Mouse (Mus musculus): ENCODE measurements around the gene Hlcs.

The Hlcs gene

DNA sequence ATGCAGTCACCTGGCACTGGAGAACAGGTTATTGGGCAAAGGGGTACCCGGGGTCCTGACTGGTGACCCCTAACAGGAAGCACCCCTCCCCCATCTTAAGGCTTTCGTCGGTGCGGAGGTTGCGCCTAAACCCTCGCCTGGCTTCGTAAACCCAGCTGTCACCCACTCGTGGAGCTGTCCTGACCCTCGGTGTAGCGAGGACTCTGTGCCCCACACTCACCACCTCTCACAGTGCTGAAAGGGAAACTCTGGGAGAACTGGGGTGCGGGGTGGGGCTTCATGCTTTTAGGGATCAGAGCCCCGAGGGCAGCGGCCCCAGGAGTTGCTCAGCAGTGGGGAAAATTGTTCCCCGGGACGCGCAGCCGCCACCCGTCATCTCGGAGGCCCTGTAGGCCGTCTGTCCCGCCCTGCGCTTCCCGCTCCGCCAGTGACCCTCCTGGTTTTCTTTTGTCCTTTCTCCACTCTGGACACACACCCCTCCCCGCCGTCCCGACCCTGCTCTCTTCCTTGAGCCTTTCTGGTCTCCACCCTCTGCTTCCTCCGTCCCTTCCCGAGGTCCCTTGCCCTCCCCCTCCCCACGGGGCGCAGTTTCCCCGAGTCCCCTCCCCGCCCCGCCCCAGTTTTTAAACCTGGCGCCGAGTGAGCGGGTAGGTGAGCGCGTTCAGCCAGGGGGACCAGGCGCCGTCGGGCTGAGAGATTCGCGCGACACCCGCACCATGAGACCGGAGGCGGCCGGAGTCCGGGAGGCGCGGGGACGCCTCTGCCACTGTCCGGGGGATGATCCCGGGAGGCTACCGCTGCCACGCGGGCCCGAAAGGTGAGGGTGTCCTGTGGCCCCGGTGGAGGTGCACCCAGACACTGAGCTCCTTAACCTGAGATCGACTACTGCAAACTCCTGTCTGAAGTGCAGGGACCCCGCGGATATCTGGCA, 14.7 kb upstream of the Hlcs start, which contains the start of gene Ripply3:
Ripply3 (plus strand) TSS at position 640 of the 931 bp plus-strand sequence.
- DNase-seq: no peak

GRCm38 (mm10) chr16:94326008-94326407, 12.6 kb upstream of the Hlcs start:
- DNase-seq: no peak

- DNase-seq: no peak
Measured at GRCm38 (mm10) chr16:94323681-94324080, 10.3 kb upstream of the Hlcs start.

GRCm38 (mm10) chr16:94320223-94320622, 6.9 kb upstream of the Hlcs start:
- DNase-seq: no peak

GRCm38 (mm10) chr16:94317752-94318151, 4.4 kb upstream of the Hlcs start:
- no peak for DNase-seq

DNA sequence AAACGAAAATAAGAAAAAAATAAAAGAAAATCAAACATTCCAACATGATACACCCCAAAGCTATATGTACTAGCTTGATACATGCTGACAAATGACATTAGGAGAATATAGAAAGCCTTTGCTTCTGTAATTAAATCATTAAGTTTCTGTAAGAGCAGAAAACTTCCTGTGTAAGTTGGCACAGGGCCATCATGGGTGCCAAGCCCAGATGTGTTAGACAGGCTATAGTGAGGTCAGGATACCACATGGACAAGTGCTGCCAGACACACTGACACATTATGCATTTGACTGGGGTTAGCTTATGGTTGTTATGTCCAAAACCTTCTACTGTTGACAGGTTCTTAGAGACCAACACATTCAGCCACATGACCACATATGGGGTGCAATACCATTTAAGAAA, 1.8 kb upstream of the Hlcs start:
- DNase-seq: no peak

DNA sequence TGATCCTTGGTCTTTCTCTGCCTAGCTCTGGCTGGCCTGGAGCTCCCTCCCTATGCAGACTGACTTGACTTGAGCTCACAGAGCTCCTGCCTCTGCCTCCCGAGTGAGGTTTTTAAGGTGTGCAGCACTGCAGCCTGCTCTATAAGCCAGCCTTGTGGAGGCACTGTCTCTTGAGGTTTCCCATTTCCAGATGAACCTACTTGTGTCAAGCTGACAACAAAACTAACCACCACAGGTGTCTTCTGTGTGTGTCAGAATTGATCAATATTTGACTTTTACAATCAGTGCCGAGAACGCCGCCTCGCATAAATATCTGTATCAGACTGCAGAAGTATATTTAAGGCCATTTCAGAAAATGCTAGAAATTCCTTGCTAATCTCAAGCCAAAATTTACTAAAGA, 1.3 kb upstream of the Hlcs start:
- no peak for DNase-seq

- peak; percentile 91 to 94 for DNase-seq
Measured at GRCm38 (mm10) chr16:94312663-94313228, 625 bp downstream of the Hlcs start.

GRCm38 (mm10) chr16:94311931-94312330, 1.4 kb downstream of the Hlcs start:
- no peak for DNase-seq

DNA sequence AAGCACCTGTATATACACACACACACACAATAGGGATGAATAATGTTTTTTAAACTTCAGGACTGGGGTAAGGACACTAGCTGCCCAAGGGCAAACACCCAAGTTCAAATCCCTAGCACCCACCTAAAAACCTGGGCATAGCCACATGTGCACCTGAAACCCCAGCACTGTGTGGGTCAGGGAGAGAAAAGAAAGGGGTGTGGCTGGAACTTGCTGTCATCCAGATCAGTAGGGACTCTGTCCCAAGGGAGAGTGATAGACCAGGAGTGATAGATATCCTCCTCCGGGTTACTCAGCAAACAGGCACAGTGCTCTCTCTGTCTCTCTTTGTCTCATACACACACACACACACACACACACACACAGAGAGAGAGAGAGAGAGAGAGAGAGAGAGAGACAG, 2.0 kb downstream of the Hlcs start:
- DNase-seq: no peak

GRCm38 (mm10) chr16:94309025-94309424, 4.3 kb downstream of the Hlcs start:
- DNase-seq: peak in 1 of 2 experiments; percentile 28

DNA sequence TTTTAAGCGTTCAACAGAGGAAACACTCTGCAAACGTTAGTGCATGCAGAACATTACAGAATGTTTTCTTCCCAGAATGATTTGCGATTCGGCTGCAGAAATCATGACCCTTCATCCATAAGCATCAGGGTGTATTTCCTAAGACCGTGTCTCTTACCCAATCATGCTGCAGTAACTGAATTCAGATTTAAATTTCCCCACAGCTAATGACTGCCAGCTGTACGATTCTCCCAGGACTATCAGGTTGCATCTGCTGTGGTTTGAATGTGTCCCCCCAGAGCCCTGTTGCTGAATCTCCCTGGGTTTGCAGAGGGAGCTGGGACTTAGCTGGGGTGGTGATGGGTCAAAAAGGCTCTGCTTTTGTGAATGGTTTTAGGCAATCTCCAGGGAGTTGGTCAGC, 5.4 kb downstream of the Hlcs start:
- no peak for DNase-seq

GRCm38 (mm10) chr16:94307526-94307925, 5.8 kb downstream of the Hlcs start:
- DNase-seq: peak; percentile 67 to 69

GRCm38 (mm10) chr16:94303203-94303535, 10.2 kb downstream of the Hlcs start:
- no peak for DNase-seq

GRCm38 (mm10) chr16:94302274-94303202, 10.8 kb downstream of the Hlcs start:
- peak; percentile 83 to 84 for DNase-seq

- peak in 1 of 2 experiments; percentile 35 for DNase-seq
Measured at GRCm38 (mm10) chr16:94301696-94302095, 11.7 kb downstream of the Hlcs start.

GRCm38 (mm10) chr16:94301194-94301593, 12.2 kb downstream of the Hlcs start:
- no peak for DNase-seq

GRCm38 (mm10) chr16:94299210-94299609, 14.2 kb downstream of the Hlcs start:
- DNase-seq: no peak

- DNase-seq: no peak
Measured at GRCm38 (mm10) chr16:94298081-94298480, 15.3 kb downstream of the Hlcs start.

GRCm38 (mm10) chr16:94291141-94291540, 22.2 kb downstream of the Hlcs start:
- no peak for DNase-seq

GRCm38 (mm10) chr16:94290073-94290999, 23.0 kb downstream of the Hlcs start:
- peak; percentile 91 to 93 for DNase-seq

All from cerebellum, adult 18-20 months (tissue).